In the genomic region with DNA sequence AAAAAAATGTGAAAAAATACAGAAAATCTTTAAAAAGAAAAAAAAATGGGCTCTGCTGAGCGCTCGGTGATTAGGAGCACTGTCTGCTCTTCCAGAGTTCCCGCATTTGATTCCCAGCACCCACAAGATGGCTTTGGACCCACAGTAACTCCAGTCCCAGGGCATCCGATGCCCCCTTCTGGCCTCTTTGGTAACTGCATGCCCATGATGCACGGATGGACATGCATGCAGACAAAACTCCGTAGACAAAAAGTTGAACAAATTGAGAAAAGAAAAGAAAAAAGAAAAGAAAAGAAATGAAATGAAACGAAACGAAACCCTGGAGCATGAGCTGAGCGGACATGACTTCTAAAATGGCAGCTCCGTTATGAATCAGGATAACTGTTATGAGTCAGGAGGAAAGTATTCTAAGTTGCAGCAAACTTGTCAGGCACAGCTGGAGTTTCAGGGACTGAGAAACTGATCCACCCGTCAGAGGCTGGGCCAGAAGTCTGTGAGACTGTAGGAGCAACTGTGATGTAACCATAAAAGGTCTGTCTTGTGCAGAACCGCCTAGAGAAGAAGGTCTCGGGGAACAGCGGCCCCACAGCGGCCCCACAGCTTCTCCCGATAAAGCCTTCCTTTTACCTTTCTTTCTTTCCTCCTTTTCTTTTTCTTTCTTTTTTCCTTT, we compare ENCODE assay signal across 9 mouse cellular contexts.
DNase-seq lines count a peak whose midpoint lies in the region; ATAC-seq and TF ChIP-seq lines count a peak whose summit lies in the region.
"Had no signal": no experiment of that assay in that cellular context is flagged by ENCODE, and none has a peak within 500 bp of the region (broad histone marks: within the 10 kb centered on the region; RNA-seq: fewer than 3 reads in every experiment).

No protein-coding gene starts in this region.

- no peak for TF ChIP-seq POLR2A in kidney, adult 2 months (IDR thresholded peaks at IDR 0.05; ENCODE audit: low read depth, low read length)

- H3K36me3 ChIP-seq in kidney, adult 2 months (ENCODE audit: control insufficient read depth, insufficient read depth, low read length), result no peaks in the 10 kb centered on the region
- no peaks in the 10 kb centered on the region for H3K36me3 ChIP-seq in E14TG2a.4 (ENCODE audit: insufficient read depth, low read length)
- H3K36me3 ChIP-seq in forebrain, embryonic 10.5 days (replicated peaks), result no peaks in the 10 kb centered on the region

- no peaks in the 10 kb centered on the region for H3K27me3 ChIP-seq in kidney, adult 2 months (replicated peaks; ENCODE audit: control insufficient read depth, insufficient read depth, low read length)
- no peaks in the 10 kb centered on the region for H3K27me3 ChIP-seq in E14TG2a.4 (ENCODE audit: insufficient read depth, low read length)
- no peaks in the 10 kb centered on the region for H3K27me3 ChIP-seq in forebrain, embryonic 10.5 days (ENCODE audit: poor library complexity, severe bottlenecking)

- H3K4me3 ChIP-seq in kidney, adult 2 months (ENCODE audit: insufficient read depth, low read depth, low read length), result no peak overlapping the region
- H3K4me3 ChIP-seq in E14TG2a.4 (replicated peaks; ENCODE audit: low read length), result no peak overlapping the region
- no peak overlapping the region for H3K4me3 ChIP-seq in forebrain, embryonic 10.5 days

- DNase-seq in kidney, adult 2 months, result no peak
- DNase-seq in kidney, adult 9 months, result no peak
- DNase-seq in ZHBTc4 (ENCODE audit: low read depth, low spot score), result peak; percentile 67
- DNase-seq in lung, postnatal 10 days, result peak; percentile 46
- no peak for DNase-seq in forebrain, embryonic 10.5 days (ENCODE audit: extremely low spot score, low spot score)
- DNase-seq in embryo, embryonic 10 days (ENCODE audit: low spot score), result no peak

- peak; percentile 26; the same call in 1 of the 2 replicates for TF ChIP-seq CTCF in kidney, adult 2 months (conservative IDR thresholded peaks at IDR 0.05; ENCODE audit: insufficient read depth, insufficient read length, low read depth, low read length)
- TF ChIP-seq CTCF in E14TG2a.4 (conservative IDR thresholded peaks at IDR 0.05; ENCODE audit: low read length), result peak; percentile 88

- WGBS in kidney, adult 2 months, result 90% methylated on average over 16 of the region's 16 CpGs
- 91% methylated on average over 16 of the region's 16 CpGs for WGBS in forebrain, embryonic 10.5 days

- no peak overlapping the region for H3K27ac ChIP-seq in kidney, adult 2 months (ENCODE audit: insufficient read depth, low read depth, low read length)
- H3K27ac ChIP-seq in forebrain, embryonic 10.5 days, result no peak overlapping the region

- no peak for ATAC-seq in megakaryocyte progenitor cell, adult 5-6 weeks (replicated peaks; ENCODE audit: poor library complexity)
- ATAC-seq: activated CD4-positive, CD25-positive, alpha-beta regulatory T cell, adult 4 months had no signal

- H3K9me3 ChIP-seq in E14TG2a.4 (ENCODE audit: low read length), result no peaks in the 10 kb centered on the region
- no peaks in the 10 kb centered on the region for H3K9me3 ChIP-seq in forebrain, embryonic 10.5 days

- no peaks in the 10 kb centered on the region for H3K4me1 ChIP-seq in kidney, adult 2 months (ENCODE audit: control insufficient read depth, insufficient read depth, low read length)
- peaks cover 15% of the 10 kb centered on the region for H3K4me1 ChIP-seq in E14TG2a.4 (replicated peaks; ENCODE audit: low read depth, low read length)
- no peaks in the 10 kb centered on the region for H3K4me1 ChIP-seq in forebrain, embryonic 10.5 days

Comparison
In these comparisons a context has a peak if more than half of its experiments do, and no peak if none do; other contexts are left out.
1. DNase-seq: peak in ZHBTc4 (single experiment) and lung, postnatal 10 days (single experiment); none in kidney, adult 2 months (single experiment), kidney, adult 9 months (single experiment), forebrain, embryonic 10.5 days (single experiment) and embryo, embryonic 10 days (single experiment).